Mouse (Mus musculus): ENCODE data around the gene Scube1. TPM values are rescaled to one million over a fixed set of nuclear protein-coding genes. Genes with fewer than 3 reads are reported as not detected.
A peak's percentile ranks its signal among the peaks of the same experiment; 100 is the strongest.

Scube1 gene
- total RNA-seq, 4 experiments from 2014 or later: 0.59 to 0.97 (median 0.84) TPM

GRCm38 (mm10) chr15:83565434-83565833 lies 159.4 kb downstream of the Scube1 start:
- DNase-seq (ENCODE audit: low spot score): peak; percentile 40

- peak; percentile 57 for DNase-seq (ENCODE audit: low spot score)
Observed at GRCm38 (mm10) chr15:83563857-83564651, 160.8 kb downstream of the Scube1 start.

GRCm38 (mm10) chr15:83563327-83563856 lies 161.4 kb downstream of the Scube1 start, which contains the start of the genes Tspo and Mcat:
TSS of gene Tspo (plus strand) at chr15:83563592.
TSS of gene Mcat (minus strand) at chr15:83563787.
- peak; percentile 67 for DNase-seq (ENCODE audit: low spot score)

- peak; percentile 91 for DNase-seq (ENCODE audit: low spot score)
Observed at GRCm38 (mm10) chr15:83562626-83563270, 162.1 kb downstream of the Scube1 start.

GRCm38 (mm10) chr15:83560941-83561477 lies 163.8 kb downstream of the Scube1 start:
- DNase-seq (ENCODE audit: low spot score): no peak

- peak; percentile 88 for DNase-seq (ENCODE audit: low spot score)
Observed at GRCm38 (mm10) chr15:83555161-83555974, 169.5 kb downstream of the Scube1 start.

Other genes starting within 250 kb of the Scube1 start
- 10 to 100 TPM; 51.7 to 73.3 (median 59.8) TPM for gene Ttll1, start 214.1 kb downstream of the Scube1 start, total RNA-seq (2022)
- gene Bik, start 198.2 kb downstream of the Scube1 start, total RNA-seq (2022): 10 to 100 TPM in 1 of 4 experiments, 1 to 10 TPM in 3; 7.6 to 12.5 (median 9.4) TPM
- gene Tspo, start 161.4 kb downstream of the Scube1 start, total RNA-seq (2022): 10 to 100 TPM; 57.1 to 66.2 (median 60.4) TPM
- 10 to 100 TPM; 43.6 to 51.3 (median 46.9) TPM for gene Mcat, start 161.2 kb downstream of the Scube1 start, total RNA-seq (2022)
- gene Ttll12, start 129.9 kb downstream of the Scube1 start, total RNA-seq (2022): 1 to 10 TPM; 5.3 to 6.7 (median 5.9) TPM
- not detected for gene Mpped1, start 54.4 kb upstream of the Scube1 start, total RNA-seq (2022)

Measured in heart, adult 8-10 months (tissue).